Mouse (Mus musculus): ENCODE results near the gene Pter. TPM values are rescaled to one million over a fixed set of nuclear protein-coding genes. Genes with fewer than 3 reads are reported as not detected.

Gene Pter
- polyA plus RNA-seq, 1 experiment, result 1.3 TPM

- no peak for TF ChIP-seq GATA1 (IDR thresholded peaks at IDR 0.05; ENCODE audit: borderline replicate concordance, low read length)
- Histone ChIP-seq H3K4me1 (no peaks in the 10 kb centered on the region), H3K27me3 (replicated peaks) (no peaks in the 10 kb centered on the region), H3K9me3 (no peaks in the 10 kb centered on the region), H3K4me3 (replicated peaks) (no peak overlapping the region), H3K36me3 (replicated peaks; ENCODE audit: low read length) (peaks cover 9% of the 10 kb centered on the region)
These were observed 76.2 kb downstream of the Pter start for GRCm38 (mm10) chr2:13000026-13000425.

- peaks cover 29% of the 10 kb centered on the region for H3K4me1 ChIP-seq
- H3K27me3 ChIP-seq (replicated peaks), result peaks cover 46% of the 10 kb centered on the region
- no peaks in the 10 kb centered on the region for H3K36me3 ChIP-seq (replicated peaks; ENCODE audit: low read length)
- H3K9me3 ChIP-seq, result 0 out of 2 replicates have a peak, but pooled peaks cover 3% of the 10 kb centered on the region
- no peak overlapping the region for H3K4me3 ChIP-seq (replicated peaks)
- TF ChIP-seq FLI1 (IDR thresholded peaks at IDR 0.05; ENCODE audit: low read length) (no peak), GATA1 (IDR thresholded peaks at IDR 0.05; ENCODE audit: borderline replicate concordance, low read length) (no peak)
These were observed 84.6 kb downstream of the Pter start for GRCm38 (mm10) chr2:13008433-13008832.

GRCm38 (mm10) chr2:13009261-13009972 is 85.6 kb downstream of the Pter start:
- Histone ChIP-seq H3K9me3 (0 out of 2 replicates have a peak, but pooled peaks cover 3% of the 10 kb centered on the region), H3K4me3 (replicated peaks) (peak overlapping the region; percentile 90), H3K27me3 (replicated peaks) (peaks cover 54% of the 10 kb centered on the region), H3K4me1 (peaks cover 29% of the 10 kb centered on the region), H3K36me3 (replicated peaks; ENCODE audit: low read length) (no peaks in the 10 kb centered on the region)
- TF ChIP-seq GATA1 (IDR thresholded peaks at IDR 0.05; ENCODE audit: borderline replicate concordance, low read length) (no peak), FLI1 (IDR thresholded peaks at IDR 0.05; ENCODE audit: low read length) (no peak)

GRCm38 (mm10) chr2:13010030-13010459 is 86.2 kb downstream of the Pter start:
- Histone ChIP-seq H3K4me3 (replicated peaks) (peak overlapping the region; percentile 90), H3K4me1 (peaks cover 29% of the 10 kb centered on the region), H3K36me3 (replicated peaks; ENCODE audit: low read length) (no peaks in the 10 kb centered on the region), H3K9me3 (0 out of 2 replicates have a peak, but pooled peaks cover 3% of the 10 kb centered on the region), H3K27me3 (replicated peaks) (peaks cover 55% of the 10 kb centered on the region)
- no peak for TF ChIP-seq FLI1 (IDR thresholded peaks at IDR 0.05; ENCODE audit: low read length)
- TF ChIP-seq GATA1 (IDR thresholded peaks at IDR 0.05; ENCODE audit: borderline replicate concordance, low read length), result no peak

- 0 out of 2 replicates have a peak, but pooled peaks cover 3% of the 10 kb centered on the region for H3K9me3 ChIP-seq
- peak overlapping the region; percentile 90 for H3K4me3 ChIP-seq (replicated peaks)
- TF ChIP-seq GATA1 (IDR thresholded peaks at IDR 0.05; ENCODE audit: borderline replicate concordance, low read length), result no peak
- no peak for TF ChIP-seq FLI1 (IDR thresholded peaks at IDR 0.05; ENCODE audit: low read length)
- peaks cover 29% of the 10 kb centered on the region for H3K4me1 ChIP-seq
- H3K36me3 ChIP-seq (replicated peaks; ENCODE audit: low read length), result no peaks in the 10 kb centered on the region
- H3K27me3 ChIP-seq (replicated peaks), result peaks cover 57% of the 10 kb centered on the region
These were observed 86.9 kb downstream of the Pter start for GRCm38 (mm10) chr2:13010460-13011341.

GRCm38 (mm10) chr2:13011472-13011871 is 87.6 kb downstream of the Pter start, which contains the start of gene C1ql3:
Gene C1ql3, minus strand, starts transcription at chr2:13011806.
- no peaks in the 10 kb centered on the region for H3K36me3 ChIP-seq (replicated peaks; ENCODE audit: low read length)
- TF ChIP-seq GATA1 (IDR thresholded peaks at IDR 0.05; ENCODE audit: borderline replicate concordance, low read length) (no peak), FLI1 (IDR thresholded peaks at IDR 0.05; ENCODE audit: low read length) (no peak)
- H3K9me3 ChIP-seq, result 0 out of 2 replicates have a peak, but pooled peaks cover 3% of the 10 kb centered on the region
- peaks cover 57% of the 10 kb centered on the region for H3K27me3 ChIP-seq (replicated peaks)
- H3K4me1 ChIP-seq, result peaks cover 29% of the 10 kb centered on the region
- peak within 1 kb of the TSS; percentile 90 for H3K4me3 ChIP-seq (replicated peaks)

- 0 out of 2 replicates have a peak, but pooled peaks cover 3% of the 10 kb centered on the region for H3K9me3 ChIP-seq
- TF ChIP-seq FLI1 (IDR thresholded peaks at IDR 0.05; ENCODE audit: low read length) (no peak), GATA1 (IDR thresholded peaks at IDR 0.05; ENCODE audit: borderline replicate concordance, low read length) (no peak)
- H3K4me1 ChIP-seq, result peaks cover 29% of the 10 kb centered on the region
- peaks cover 57% of the 10 kb centered on the region for H3K27me3 ChIP-seq (replicated peaks)
- peak overlapping the region; percentile 90 for H3K4me3 ChIP-seq (replicated peaks)
- no peaks in the 10 kb centered on the region for H3K36me3 ChIP-seq (replicated peaks; ENCODE audit: low read length)
These were observed 88.1 kb downstream of the Pter start for GRCm38 (mm10) chr2:13011973-13012372.

- no peaks in the 10 kb centered on the region for H3K36me3 ChIP-seq (replicated peaks; ENCODE audit: low read length)
- TF ChIP-seq GATA1 (IDR thresholded peaks at IDR 0.05; ENCODE audit: borderline replicate concordance, low read length) (no peak), FLI1 (IDR thresholded peaks at IDR 0.05; ENCODE audit: low read length) (no peak)
- peaks cover 17% of the 10 kb centered on the region for H3K27me3 ChIP-seq (replicated peaks)
- H3K9me3 ChIP-seq, result no peaks in the 10 kb centered on the region
- no peak overlapping the region for H3K4me3 ChIP-seq (replicated peaks)
- no peaks in the 10 kb centered on the region for H3K4me1 ChIP-seq
These were observed 94.5 kb downstream of the Pter start for GRCm38 (mm10) chr2:13018382-13018781.

- Histone ChIP-seq H3K27me3 (replicated peaks) (peaks cover 13% of the 10 kb centered on the region), H3K9me3 (no peaks in the 10 kb centered on the region), H3K36me3 (replicated peaks; ENCODE audit: low read length) (no peaks in the 10 kb centered on the region), H3K4me3 (replicated peaks) (no peak overlapping the region), H3K4me1 (no peaks in the 10 kb centered on the region)
- no peak for TF ChIP-seq GATA1 (IDR thresholded peaks at IDR 0.05; ENCODE audit: borderline replicate concordance, low read length)
- no peak for TF ChIP-seq FLI1 (IDR thresholded peaks at IDR 0.05; ENCODE audit: low read length)
These were observed 95.0 kb downstream of the Pter start for GRCm38 (mm10) chr2:13018861-13019260.

Data from megakaryocyte, embryonic 14.5 days (primary cell).